Mouse (Mus musculus) adrenal gland, postnatal 10 days (tissue): Measurements from ENCODE around the gene Clcnka. TPM values are rescaled to one million over a fixed set of nuclear protein-coding genes. Genes with fewer than 3 reads are reported as not detected.

Source experiments
- DNase-seq: peaks from one replicate; pipeline ENCODE4 v3.0.0; 2021; ENCODE audit warnings: mixed read lengths
- total RNA-seq, 2 experiments: library from RNA; stranded (reverse); gene quantifications; 2 replicates each; pipeline ENCODE4 v1.2.3; 2021

Gene Clcnka
- total RNA-seq, 2 experiments from 2014 or later, result not detected

- DNase-seq, result peak; percentile 73
Observed at GRCm38 (mm10) chr4:141372426-141372825, 26.1 kb downstream of the Clcnka start.

GRCm38 (mm10) chr4:141367997-141368791 lies 30.3 kb downstream of the Clcnka start, which contains the start of gene Fam131c:
Gene Fam131c (plus strand): TSS chr4:141368220.
- DNase-seq, result peak; percentile 77

GRCm38 (mm10) chr4:141365876-141366275 lies 32.6 kb downstream of the Clcnka start:
- DNase-seq, result no peak

- DNase-seq, result peak; percentile 67
Observed at GRCm38 (mm10) chr4:141365126-141365525, 33.4 kb downstream of the Clcnka start.

GRCm38 (mm10) chr4:141362937-141363548 lies 35.5 kb downstream of the Clcnka start:
- peak; percentile 92 for DNase-seq

- DNase-seq, result peak; percentile 65
Observed at GRCm38 (mm10) chr4:141360846-141361245, 37.7 kb downstream of the Clcnka start.

- DNase-seq, result no peak
Observed at GRCm38 (mm10) chr4:141359222-141359621, 39.3 kb downstream of the Clcnka start.

GRCm38 (mm10) chr4:141357811-141358210 lies 40.7 kb downstream of the Clcnka start:
- DNase-seq, result no peak

GRCm38 (mm10) chr4:141353868-141354267 lies 44.7 kb downstream of the Clcnka start:
- DNase-seq, result peak; percentile 78

- no peak for DNase-seq
Observed at GRCm38 (mm10) chr4:141352986-141353385, 45.5 kb downstream of the Clcnka start.

- DNase-seq, result no peak
Observed at GRCm38 (mm10) chr4:141351972-141352371, 46.6 kb downstream of the Clcnka start.

GRCm38 (mm10) chr4:141350015-141350414 lies 48.5 kb downstream of the Clcnka start:
- no peak for DNase-seq

- no peak for DNase-seq
Observed at GRCm38 (mm10) chr4:141348616-141349015, 49.9 kb downstream of the Clcnka start.

GRCm38 (mm10) chr4:141347365-141347797 lies 51.1 kb downstream of the Clcnka start:
- DNase-seq, result peak; percentile 66

GRCm38 (mm10) chr4:141345219-141345618 lies 53.3 kb downstream of the Clcnka start:
- no peak for DNase-seq

- DNase-seq, result no peak
Observed at GRCm38 (mm10) chr4:141343515-141343914, 55.0 kb downstream of the Clcnka start.

- no peak for DNase-seq
Observed at GRCm38 (mm10) chr4:141341477-141341876, 57.0 kb downstream of the Clcnka start.

- DNase-seq, result no peak
Observed at GRCm38 (mm10) chr4:141338853-141339252, 59.7 kb downstream of the Clcnka start.

- DNase-seq, result no peak
Observed at GRCm38 (mm10) chr4:141337986-141338385, 60.5 kb downstream of the Clcnka start.

GRCm38 (mm10) chr4:141336196-141336595 lies 62.3 kb downstream of the Clcnka start:
- no peak for DNase-seq

- DNase-seq, result no peak
Observed at GRCm38 (mm10) chr4:141335263-141335796, 63.2 kb downstream of the Clcnka start.

GRCm38 (mm10) chr4:141334695-141335094 lies 63.8 kb downstream of the Clcnka start:
- no peak for DNase-seq
